12 mouse cellular contexts compared by ENCODE assay signal in genomic region chr4:32161871-32162656, GRCm38 (mm10).
DNase-seq lines count a peak whose midpoint lies in the region; ATAC-seq and TF ChIP-seq lines count a peak whose summit lies in the region.
"Had no signal": no experiment of that assay in that cellular context is flagged by ENCODE, and none has a peak within 500 bp of the region (broad histone marks: within the 10 kb centered on the region; RNA-seq: fewer than 3 reads in every experiment).

No protein-coding gene starts in this region.

- ATAC-seq in heart, embryonic 15.5 days (replicated peaks; ENCODE audit: insufficient number of reproducible peaks, insufficient read depth, low FRiP score, low read depth) = 0 out of 2 replicates have a peak, but pooled peaks have one; percentile 24
- ATAC-seq in midbrain, embryonic 12.5 days (ENCODE audit: low FRiP score, low read depth) = peak; percentile 36; the same call in 1 of the 2 replicates
- no peak for ATAC-seq in frontal cortex, adult (ENCODE audit: low TSS enrichment)

- WGBS in heart, embryonic 15.5 days = 35% methylated on average over 10 of the region's 10 CpGs
- WGBS in midbrain, embryonic 12.5 days = 55% methylated on average over 10 of the region's 10 CpGs

- no peaks in the 10 kb centered on the region for H3K9me3 ChIP-seq in heart, embryonic 15.5 days (replicated peaks)
- H3K9me3 ChIP-seq in midbrain, embryonic 12.5 days = no peaks in the 10 kb centered on the region
- H3K9me3 ChIP-seq: liver, embryonic 13.5 days had no signal

- H3K4me2 ChIP-seq in heart, embryonic 15.5 days = no peak overlapping the region
- H3K4me2 ChIP-seq in midbrain, embryonic 12.5 days (replicated peaks) = no peak overlapping the region
- H3K4me2 ChIP-seq: liver, embryonic 13.5 days had no signal

- peak overlapping the region; percentile 37 for H3K27ac ChIP-seq in heart, embryonic 15.5 days
- 0 out of 2 replicates have a peak overlapping the region, but pooled peaks have one; percentile 15 for H3K27ac ChIP-seq in midbrain, embryonic 12.5 days (replicated peaks)
- H3K27ac ChIP-seq: liver, embryonic 13.5 days had no signal

- H3K4me3 ChIP-seq in heart, embryonic 15.5 days = no peak overlapping the region
- H3K4me3 ChIP-seq in midbrain, embryonic 12.5 days = no peak overlapping the region
- H3K4me3 ChIP-seq: liver, embryonic 13.5 days had no signal

- H3K36me3 ChIP-seq in heart, embryonic 15.5 days = no peaks in the 10 kb centered on the region
- H3K36me3 ChIP-seq in midbrain, embryonic 12.5 days = no peaks in the 10 kb centered on the region
- H3K36me3 ChIP-seq: liver, embryonic 13.5 days had no signal

- no peak for TF ChIP-seq POLR2A in brain, embryonic 14.5 days (IDR thresholded peaks at IDR 0.05; ENCODE audit: borderline replicate concordance, extremely low read depth, insufficient read depth, insufficient read length, poor library complexity, severe bottlenecking)

- peak; percentile 54 for DNase-seq in embryo, embryonic 11 days
- DNase-seq in embryo, embryonic 9.5 days (ENCODE audit: extremely low spot score) = no peak
- DNase-seq in brain, embryonic 14.5 days (ENCODE audit: low read depth) = peak; percentile 78
- DNase-seq in cerebellum, adult 8-10 months = no peak
- no peak for DNase-seq in right cerebral cortex, adult 2 months (ENCODE audit: low spot score in 2 of 2)
- DNase-seq: cerebellum, postnatal 14 days; kidney, postnatal 25 days; liver, embryonic 13.5 days; lung, postnatal 4 days had no signal

- TF ChIP-seq CTCF in brain, embryonic 14.5 days (IDR thresholded peaks at IDR 0.05; ENCODE audit: borderline replicate concordance, extremely low read depth, insufficient read depth, insufficient read length) = no peak

- H3K4me1 ChIP-seq in heart, embryonic 15.5 days (replicated peaks) = peaks cover 17% of the 10 kb centered on the region
- H3K4me1 ChIP-seq in midbrain, embryonic 12.5 days = peaks cover 32% of the 10 kb centered on the region

- no peak overlapping the region for H3K9ac ChIP-seq in heart, embryonic 15.5 days
- H3K9ac ChIP-seq in midbrain, embryonic 12.5 days (replicated peaks) = no peak overlapping the region
- H3K9ac ChIP-seq: liver, embryonic 13.5 days had no signal

- no peaks in the 10 kb centered on the region for H3K27me3 ChIP-seq in heart, embryonic 15.5 days
- peaks cover 21% of the 10 kb centered on the region for H3K27me3 ChIP-seq in midbrain, embryonic 12.5 days
- H3K27me3 ChIP-seq: liver, embryonic 13.5 days had no signal

Comparison
In these comparisons a context has a peak if more than half of its experiments do, and no peak if none do; other contexts are left out.
1. DNase-seq: peak in embryo, embryonic 11 days (single experiment) and brain, embryonic 14.5 days (single experiment); none in embryo, embryonic 9.5 days (single experiment), cerebellum, adult 8-10 months (single experiment) and right cerebral cortex, adult 2 months (0 of 2).